Mouse (Mus musculus) erythroblast, embryonic 14.5 days (primary cell): ENCODE measurements around the gene Hspa1b. TPM values are rescaled to one million over a fixed set of nuclear protein-coding genes. Genes with fewer than 3 reads are reported as not detected.
"Not testable (repeated sequence)": the region's sequence is repeated elsewhere in the genome, so short reads cannot be mapped to it uniquely, and the experiment has no call there.

Experiments used
- H3K27me3 ChIP-seq: 2 replicates; pipeline ENCODE4 v1.6.1; 2012; ENCODE audit warnings: inconsistent platforms; ENCODE audit not compliant: control insufficient read depth
- H3K36me3 ChIP-seq: 2 replicates; pipeline ENCODE4 v1.6.1; 2012; ENCODE audit warnings: mild to moderate bottlenecking, inconsistent platforms; ENCODE audit not compliant: control insufficient read depth
- H3K4me1 ChIP-seq: 2 replicates; pipeline ENCODE4 v1.6.1; 2012; ENCODE audit warnings: inconsistent platforms; ENCODE audit not compliant: control insufficient read depth
- H3K4me3 ChIP-seq: replicated peaks from 2 replicates; pipeline ENCODE3; 2012; ENCODE audit warnings: moderate library complexity, mild to moderate bottlenecking, inconsistent platforms
- H3K9me3 ChIP-seq: 2 replicates; pipeline ENCODE4 v1.6.1; 2012; ENCODE audit warnings: low read length, inconsistent platforms, mixed read lengths; ENCODE audit not compliant: control insufficient read depth
- GATA1 ChIP-seq: IDR thresholded peaks from 2 replicates; pipeline ENCODE4 v1.6.1; 2012; ENCODE audit warnings: low read length, inconsistent platforms, mixed read lengths
- TAL1 ChIP-seq: IDR thresholded peaks from 3 replicates; pipeline ENCODE4 v1.6.1; 2012; ENCODE audit warnings: low read length, inconsistent platforms, mixed read lengths
- polyA plus RNA-seq: library from polyadenylated mRNA; stranded (reverse); fragments of >175 nt; gene quantifications from 2 replicates; pipeline ENCODE4 v1.2.3, GENCODE M21; 2012

The Hspa1b gene
- polyA plus RNA-seq, 1 experiment, result 454 TPM

- Histone ChIP-seq H3K9me3 (no peaks in the 10 kb centered on the region), H3K36me3 (peaks cover 63% of the 10 kb centered on the region), H3K4me1 (peaks cover 80% of the 10 kb centered on the region), H3K4me3 (peak within 1 kb of the TSS; percentile 87), H3K27me3 (no peaks in the 10 kb centered on the region)
- TF ChIP-seq TAL1 (no peak), GATA1 (no peak)
These were observed 41.8 kb upstream of the Hspa1b start, which contains the start of gene Vars for GRCm38 (mm10) chr17:35000717-35001451. Gene Vars, plus strand, starts transcription at chr17:35000987.

- not testable (repeated sequence) for H3K27me3 ChIP-seq, H3K9me3 ChIP-seq
- peak overlapping the region; percentile 87 for H3K4me3 ChIP-seq
- peaks cover 60% of the 10 kb centered on the region for H3K36me3 ChIP-seq
- peaks cover 78% of the 10 kb centered on the region for H3K4me1 ChIP-seq
These were observed 41.1 kb upstream of the Hspa1b start for GRCm38 (mm10) chr17:34999871-35000716.

- no peaks in the 10 kb centered on the region for H3K9me3 ChIP-seq
- peaks cover 69% of the 10 kb centered on the region for H3K4me1 ChIP-seq
- peaks cover 55% of the 10 kb centered on the region for H3K36me3 ChIP-seq
- TF ChIP-seq GATA1, result no peak
- no peak for TF ChIP-seq TAL1
- no peaks in the 10 kb centered on the region for H3K27me3 ChIP-seq
- H3K4me3 ChIP-seq, result peak overlapping the region; percentile 77
These were observed 39.7 kb upstream of the Hspa1b start for GRCm38 (mm10) chr17:34998526-34999430.

GRCm38 (mm10) chr17:34997142-34997483, 38.1 kb upstream of the Hspa1b start:
- no peaks in the 10 kb centered on the region for H3K27me3 ChIP-seq
- TF ChIP-seq GATA1, result no peak
- TF ChIP-seq TAL1, result no peak
- peak overlapping the region; percentile 77 for H3K4me3 ChIP-seq
- peaks cover 57% of the 10 kb centered on the region for H3K36me3 ChIP-seq
- H3K9me3 ChIP-seq, result no peaks in the 10 kb centered on the region
- H3K4me1 ChIP-seq, result peaks cover 54% of the 10 kb centered on the region

- H3K36me3 ChIP-seq, result peaks cover 62% of the 10 kb centered on the region
- TF ChIP-seq TAL1, result no peak
- no peak for TF ChIP-seq GATA1
- peaks cover 48% of the 10 kb centered on the region for H3K4me1 ChIP-seq
- H3K4me3 ChIP-seq, result peak overlapping the region; percentile 77
- H3K27me3 ChIP-seq, result no peaks in the 10 kb centered on the region
- no peaks in the 10 kb centered on the region for H3K9me3 ChIP-seq
These were observed 37.5 kb upstream of the Hspa1b start for GRCm38 (mm10) chr17:34996411-34997141.

GRCm38 (mm10) chr17:34995927-34996326, 36.9 kb upstream of the Hspa1b start:
- not testable (repeated sequence) for H3K27me3 ChIP-seq, H3K4me3 ChIP-seq, H3K9me3 ChIP-seq
- Histone ChIP-seq H3K4me1 (peaks cover 43% of the 10 kb centered on the region), H3K36me3 (peaks cover 69% of the 10 kb centered on the region)

- H3K36me3 ChIP-seq, result peaks cover 75% of the 10 kb centered on the region
These were observed 36.2 kb upstream of the Hspa1b start for GRCm38 (mm10) chr17:34995192-34995591.

GRCm38 (mm10) chr17:34994751-34995150, 35.7 kb upstream of the Hspa1b start:
- Histone ChIP-seq H3K4me1 (peaks cover 40% of the 10 kb centered on the region), H3K4me3 (no peak overlapping the region), H3K27me3 (no peaks in the 10 kb centered on the region), H3K9me3 (no peaks in the 10 kb centered on the region), H3K36me3 (peaks cover 77% of the 10 kb centered on the region)
- TF ChIP-seq GATA1, result no peak
- no peak for TF ChIP-seq TAL1

More at GRCm38 (mm10) chr17:34995192-34995591, 36.2 kb upstream of the Hspa1b start:
- H3K27me3 ChIP-seq, H3K4me3 ChIP-seq, H3K9me3 ChIP-seq: not testable (repeated sequence)
- H3K4me1 ChIP-seq, result peaks cover 43% of the 10 kb centered on the region
